Mouse (Mus musculus) intestine, postnatal 0 days (tissue): Measurements from ENCODE around the gene Vmn1r214. TPM values are rescaled to one million over a fixed set of nuclear protein-coding genes. Genes with fewer than 3 reads are reported as not detected.

Experiments used
- ATAC-seq: fragments of 200-750 bp; cut with Nextera tagmentation; 2 replicates; pipeline ENCODE4 v1.8.0; 2017; ENCODE audit warnings: mild to moderate bottlenecking, moderate TSS enrichment, moderate library complexity
- H3K27ac ChIP-seq: fragments of 300-500 bp; sonication (generic); 2 replicates; pipeline ENCODE4 v1.5.1; 2014; ENCODE audit warnings: mild to moderate bottlenecking, low read depth, low read length, moderate library complexity
- H3K27me3 ChIP-seq: fragments of 300-500 bp; sonication (generic); replicated peaks from 2 replicates; pipeline ENCODE4 v1.6.1; 2014; ENCODE audit warnings: low read length, mixed read lengths; ENCODE audit not compliant: control insufficient read depth, insufficient read depth
- H3K36me3 ChIP-seq: fragments of 300-500 bp; sonication (generic); 2 replicates; pipeline ENCODE4 v1.6.1; 2014; ENCODE audit warnings: mild to moderate bottlenecking, moderate library complexity; ENCODE audit not compliant: control insufficient read depth, insufficient read depth
- H3K4me1 ChIP-seq: fragments of 300-500 bp; sonication (generic); replicated peaks from 2 replicates; pipeline ENCODE4 v1.6.1; 2014; ENCODE audit warnings: antibody characterized with exemption, low read length, mixed read lengths; ENCODE audit not compliant: control insufficient read depth, insufficient read depth
- H3K4me2 ChIP-seq: fragments of 300-500 bp; sonication (generic); replicated peaks from 2 replicates; pipeline ENCODE4 v1.6.1; 2014; ENCODE audit warnings: low read depth, mild to moderate bottlenecking, moderate library complexity
- H3K4me3 ChIP-seq: fragments of 300-500 bp; sonication (generic); 2 replicates; pipeline ENCODE4 v1.5.1; 2014; ENCODE audit warnings: low read depth, low read length
- H3K9ac ChIP-seq: fragments of 300-500 bp; sonication (generic); 2 replicates; pipeline ENCODE4 v1.6.1; 2014; ENCODE audit warnings: mild to moderate bottlenecking, low read depth, low read length
- H3K9me3 ChIP-seq: fragments of 300-500 bp; sonication (generic); 2 replicates; pipeline ENCODE4 v1.6.1; 2016; ENCODE audit warnings: mixed run types; ENCODE audit not compliant: control insufficient read depth
- CTCF ChIP-seq: sonication (generic); IDR thresholded peaks from 2 replicates; pipeline ENCODE4 v1.5.1; 2016; ENCODE audit warnings: low read depth, mild to moderate bottlenecking, control low read depth, antibody characterized with exemption, moderate library complexity
- WGBS: fragments of 180-500 bp; shearing (Covaris S2); extraction: QIAGEN DNeasy Blood & Tissue Kit; methylation state at CpG from one replicate; pipeline ENCODE4 v1.1.7; 2014; 5-methylcytosine and 5-hydroxymethylcytosine counted together
- polyA plus RNA-seq: library from polyadenylated mRNA; unstranded; fragments of >200 nt; fragmentation: Nextera tagmentation; extraction: Ambion mirVana; gene quantifications from 2 replicates; pipeline ENCODE4 v1.2.1, GENCODE M21; 2015

Gene Vmn1r214
- not detected in 2 replicates for polyA plus RNA-seq

DNA sequence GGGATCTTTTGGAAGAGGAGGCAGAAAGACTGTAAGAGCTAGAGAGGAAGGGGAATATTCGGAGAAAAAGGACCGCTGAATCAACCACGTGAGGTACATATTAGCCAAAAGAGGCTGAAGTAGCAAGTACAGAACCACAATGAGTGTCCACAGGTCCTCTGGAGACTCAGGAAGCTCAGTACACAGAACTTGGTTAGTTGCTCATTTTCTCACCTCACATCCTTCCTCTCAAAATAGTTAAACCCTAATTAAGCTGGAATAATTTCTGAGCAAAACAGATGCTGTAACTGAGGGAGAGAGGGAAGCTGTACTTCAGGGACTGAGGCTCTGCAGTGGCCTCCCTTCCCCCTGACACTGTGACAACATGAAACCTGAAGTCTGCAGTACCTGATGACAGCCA, at the start of gene Vmn1r214:
Vmn1r214 (plus strand) TSS at position 301 of the 400 bp plus-strand sequence.
- Histone ChIP-seq H3K4me1 (no peaks in the 10 kb centered on the region), H3K27ac (no peak within 1 kb of the TSS), H3K9ac (no peak within 1 kb of the TSS), H3K4me2 (no peak within 1 kb of the TSS), H3K4me3 (no peak within 1 kb of the TSS), H3K9me3 (no peaks in the 10 kb centered on the region), H3K27me3 (no peaks in the 10 kb centered on the region), H3K36me3 (no peaks in the 10 kb centered on the region)
- TF ChIP-seq CTCF = no peak
- WGBS = 98% methylated on average over 3 of the region's 3 CpGs
- no peak for ATAC-seq

DNA sequence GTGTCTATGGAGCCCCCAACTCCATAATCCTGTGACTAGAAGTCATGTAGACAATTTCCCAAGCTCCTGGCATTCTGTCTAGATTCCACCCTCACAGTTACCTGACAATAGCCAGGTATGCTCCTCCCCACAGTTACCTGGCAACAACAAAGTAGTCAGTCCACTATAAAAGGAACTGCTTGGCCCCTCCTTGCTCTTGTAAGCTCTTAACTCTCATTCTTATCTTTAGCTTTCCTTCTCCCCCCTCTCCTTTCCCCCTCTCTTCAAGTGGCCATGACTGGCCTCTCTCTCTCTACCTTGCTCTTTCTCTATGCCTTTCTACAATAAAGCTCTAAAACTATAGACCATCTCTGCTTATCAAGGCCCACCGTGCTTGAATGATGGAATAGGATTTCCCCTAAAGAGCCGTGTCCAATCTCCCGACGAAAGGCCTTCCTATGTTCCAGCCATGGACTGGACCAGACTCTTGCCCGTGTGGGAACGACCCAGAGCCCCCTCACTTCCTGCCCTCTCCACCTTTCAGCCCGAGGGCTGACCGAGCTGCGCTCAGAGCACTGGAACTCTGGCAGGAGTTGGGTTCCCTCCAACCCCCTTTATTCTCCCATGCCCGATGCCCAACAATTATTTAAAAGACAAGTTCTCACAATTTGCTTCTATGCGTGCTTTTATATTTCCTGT, 39.9 kb upstream of the Vmn1r214 start:
- ATAC-seq = no peak
- no peak overlapping the region for H3K4me2 ChIP-seq
- no peaks in the 10 kb centered on the region for H3K36me3 ChIP-seq
- 89% methylated on average over 11 of the region's 11 CpGs for WGBS
- H3K9me3 ChIP-seq = no peaks in the 10 kb centered on the region
- H3K27ac ChIP-seq = no peak overlapping the region
- H3K27me3 ChIP-seq = no peaks in the 10 kb centered on the region
- H3K4me3 ChIP-seq = no peak overlapping the region
- TF ChIP-seq CTCF = no peak
- H3K9ac ChIP-seq = no peak overlapping the region
- H3K4me1 ChIP-seq = no peaks in the 10 kb centered on the region

DNA sequence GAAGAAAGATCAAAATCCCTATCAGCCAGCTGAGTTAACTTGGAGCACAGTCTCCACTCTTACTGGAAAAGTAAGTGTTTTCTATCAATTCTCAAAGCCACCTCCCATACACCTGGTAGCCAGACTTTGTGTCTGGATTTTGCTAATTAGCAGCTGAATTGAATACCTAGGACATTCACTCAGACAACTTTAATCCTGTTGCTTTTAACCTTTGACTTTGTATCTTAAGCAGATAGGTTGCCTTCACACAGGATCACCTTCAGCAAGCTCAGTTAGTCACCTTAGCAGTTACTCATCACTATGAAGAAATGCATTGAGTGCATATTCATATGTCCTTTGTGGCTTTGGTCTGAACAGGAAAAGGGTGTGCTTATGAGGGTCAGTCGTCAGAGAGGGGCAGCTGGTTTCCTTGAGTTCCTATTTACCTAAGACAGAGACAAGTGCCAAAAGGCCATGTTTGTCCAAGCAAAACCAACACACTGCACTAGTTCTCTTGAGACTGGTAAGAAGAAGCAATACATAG, 38.0 kb upstream of the Vmn1r214 start:
- Histone ChIP-seq H3K4me1 (no peaks in the 10 kb centered on the region), H3K9ac (no peak overlapping the region), H3K36me3 (no peaks in the 10 kb centered on the region), H3K9me3 (no peaks in the 10 kb centered on the region), H3K27me3 (no peaks in the 10 kb centered on the region), H3K4me2 (no peak overlapping the region), H3K4me3 (no peak overlapping the region), H3K27ac (no peak overlapping the region)
- ATAC-seq = no peak
- no peak for TF ChIP-seq CTCF
- WGBS = 29% methylated on average over 1 of the region's 1 CpGs

DNA sequence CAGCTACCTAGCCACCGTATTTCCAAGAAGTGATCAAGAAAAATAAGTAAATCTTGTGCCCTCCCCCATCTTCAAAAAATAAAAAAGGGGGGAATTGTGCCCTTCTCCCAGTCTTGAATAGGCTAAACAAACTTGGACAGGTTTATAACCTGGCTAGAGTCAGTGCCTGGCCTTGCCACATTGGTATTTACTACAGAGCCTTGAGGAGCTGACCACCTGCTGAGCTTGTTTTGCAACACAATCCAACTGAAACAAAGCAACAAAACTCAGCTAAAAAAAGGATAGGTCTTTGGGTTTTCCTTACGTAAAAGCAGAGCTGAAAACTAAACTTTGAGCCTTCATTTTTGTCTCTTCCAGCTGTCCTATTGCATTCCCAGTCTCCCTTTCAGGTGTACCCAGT, 37.5 kb upstream of the Vmn1r214 start:
- H3K4me2 ChIP-seq = no peak overlapping the region
- H3K27ac ChIP-seq = no peak overlapping the region
- WGBS = 49% methylated on average over 2 of the region's 2 CpGs
- no peak for ATAC-seq
- TF ChIP-seq CTCF = no peak
- H3K27me3 ChIP-seq = no peaks in the 10 kb centered on the region
- H3K4me3 ChIP-seq = no peak overlapping the region
- no peaks in the 10 kb centered on the region for H3K9me3 ChIP-seq
- H3K36me3 ChIP-seq = no peaks in the 10 kb centered on the region
- no peaks in the 10 kb centered on the region for H3K4me1 ChIP-seq
- no peak overlapping the region for H3K9ac ChIP-seq

DNA sequence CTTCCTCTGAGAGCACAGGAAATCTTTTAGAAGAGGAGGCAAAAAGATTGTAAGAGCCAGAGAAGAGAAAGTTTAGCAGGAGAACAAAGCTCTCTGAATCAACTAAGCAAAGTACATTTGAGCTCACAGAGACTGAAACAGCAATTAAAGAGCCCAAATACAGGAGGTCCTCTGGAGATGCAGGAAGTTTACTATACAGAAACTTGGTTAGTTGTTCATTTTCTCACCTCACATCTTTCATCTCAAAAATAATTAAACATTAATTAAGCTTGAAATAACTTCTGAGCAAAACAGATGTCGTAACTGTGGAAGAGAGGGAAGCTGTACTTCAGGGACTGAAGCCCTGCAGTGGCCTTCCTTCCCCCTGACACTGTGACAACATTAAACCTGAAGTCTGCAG, 22.9 kb upstream of the Vmn1r214 start, which contains the start of gene Vmn1r213:
Vmn1r213 (plus strand) TSS at position 301 of the 400 bp plus-strand sequence.
- TF ChIP-seq CTCF = no peak
- Histone ChIP-seq H3K4me2 (no peak within 1 kb of the TSS), H3K27me3 (no peaks in the 10 kb centered on the region), H3K27ac (no peak within 1 kb of the TSS), H3K4me3 (no peak within 1 kb of the TSS), H3K4me1 (no peaks in the 10 kb centered on the region), H3K9me3 (no peaks in the 10 kb centered on the region), H3K9ac (no peak within 1 kb of the TSS), H3K36me3 (no peaks in the 10 kb centered on the region)
- 73% methylated on average over 1 of the region's 1 CpGs for WGBS
- no peak for ATAC-seq

DNA sequence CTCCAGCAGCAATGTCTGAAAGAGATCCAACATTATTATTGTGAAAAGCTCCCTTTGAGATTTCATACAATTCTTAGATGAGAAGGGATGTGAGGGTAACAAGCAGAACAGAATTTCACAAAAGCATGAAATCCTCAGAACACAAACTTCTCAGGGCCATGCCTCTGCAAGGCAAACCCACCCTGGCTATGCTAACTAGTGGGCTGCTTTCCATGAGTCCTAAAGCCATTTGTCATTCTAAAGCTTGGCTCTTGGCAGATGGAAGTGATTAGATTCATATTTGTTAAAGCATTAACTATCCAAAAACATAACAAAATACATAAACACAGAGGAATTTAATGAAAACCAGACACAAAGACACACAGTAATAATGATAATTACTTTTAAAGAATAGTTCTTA, 12.1 kb upstream of the Vmn1r214 start:
- Histone ChIP-seq H3K27me3 (no peaks in the 10 kb centered on the region), H3K4me2 (no peak overlapping the region), H3K9ac (no peak overlapping the region), H3K9me3 (no peaks in the 10 kb centered on the region), H3K4me1 (no peaks in the 10 kb centered on the region), H3K27ac (no peak overlapping the region), H3K4me3 (no peak overlapping the region), H3K36me3 (no peaks in the 10 kb centered on the region)
- no peak for TF ChIP-seq CTCF
- ATAC-seq = no peak
